Mouse (Mus musculus) limb, embryonic 14.5 days (tissue): ENCODE data around the gene Azin2. TPM values are rescaled to one million over a fixed set of nuclear protein-coding genes. Genes with fewer than 3 reads are reported as not detected.
A peak's percentile ranks its signal among the peaks of the same experiment; 100 is the strongest.

ENCODE experiments used
- ATAC-seq: fragments of 200-750 bp; cut with Nextera tagmentation; 2 replicates; pipeline ENCODE4 v1.8.0; 2017; ENCODE audit warnings: low read depth, moderate number of reproducible peaks, moderate TSS enrichment; ENCODE audit not compliant: low FRiP score
- DNase-seq: peaks from one replicate; pipeline ENCODE4 v3.0.0-alpha.2; 2015; ENCODE audit warnings: low spot score
- H3K27ac ChIP-seq: fragments of 300-500 bp; sonication (generic); replicated peaks from 2 replicates; pipeline ENCODE4 v1.5.1; 2014; ENCODE audit warnings: low read depth, mild to moderate bottlenecking, low read length, moderate library complexity, mixed read lengths
- H3K27me3 ChIP-seq: fragments of 300-500 bp; sonication (generic); 2 replicates; pipeline ENCODE4 v1.6.1; 2014; ENCODE audit warnings: low read length, mixed read lengths; ENCODE audit not compliant: control insufficient read depth, insufficient read depth
- H3K36me3 ChIP-seq: fragments of 300-500 bp; sonication (generic); 2 replicates; pipeline ENCODE4 v1.6.1; 2014; ENCODE audit warnings: mild to moderate bottlenecking, low read length, moderate library complexity, mixed read lengths; ENCODE audit not compliant: control insufficient read depth, insufficient read depth
- H3K4me1 ChIP-seq: fragments of 300-500 bp; sonication (generic); 2 replicates; pipeline ENCODE4 v1.6.1; 2014; ENCODE audit warnings: antibody characterized with exemption, low read length, mixed read lengths; ENCODE audit not compliant: control insufficient read depth, insufficient read depth
- H3K4me2 ChIP-seq: fragments of 300-500 bp; sonication (generic); replicated peaks from 2 replicates; pipeline ENCODE4 v1.6.1; 2014; ENCODE audit warnings: low read depth, mild to moderate bottlenecking, low read length, moderate library complexity; ENCODE audit not compliant: severe bottlenecking
- H3K4me3 ChIP-seq: fragments of 300-500 bp; sonication (generic); replicated peaks from 2 replicates; pipeline ENCODE4 v1.5.1; 2014; ENCODE audit warnings: low read length
- H3K9ac ChIP-seq: fragments of 300-500 bp; sonication (generic); 2 replicates; pipeline ENCODE4 v1.6.1; 2014; ENCODE audit warnings: mild to moderate bottlenecking, low read depth, low read length, moderate library complexity; ENCODE audit not compliant: severe bottlenecking
- H3K9me3 ChIP-seq: fragments of 300-500 bp; sonication (generic); 2 replicates; pipeline ENCODE4 v1.6.1; 2016; ENCODE audit warnings: low read length; ENCODE audit not compliant: control insufficient read depth
- POLR2A ChIP-seq: fragments of 200-500 bp; IDR thresholded peaks from 2 replicates; pipeline ENCODE4 v1.8.0; 2012; ENCODE audit warnings: inconsistent platforms, mild to moderate bottlenecking, moderate library complexity, borderline replicate concordance; ENCODE audit not compliant: insufficient read depth, insufficient read length; ENCODE audit errors: extremely low read depth
- WGBS: fragments of 180-500 bp; shearing (Covaris S2); extraction: QIAGEN DNeasy Blood & Tissue Kit; methylation state at CpG from one replicate; pipeline ENCODE4 v1.1.7; 2014; 5-methylcytosine and 5-hydroxymethylcytosine counted together
- polyA plus RNA-seq, 2 experiments: library from polyadenylated mRNA; depleted of rRNA in 1 of 2; stranded (reverse) in 1 of 2; unstranded in 1 of 2; fragments of >200 nt; fragmentation: Nextera tagmentation in 1 of 2; extraction: Ambion mirVana in 1 of 2; gene quantifications; 2 replicates each; pipeline versions ENCODE4 v1.2.1 to v1.2.3; 2012 to 2014

Azin2 gene
- polyA plus RNA-seq, 2 experiments: 26.5 to 30.7 TPM

- H3K4me3 ChIP-seq: no peak overlapping the region
- DNase-seq (no peak), ATAC-seq (no peak)
- H3K27ac ChIP-seq: no peak overlapping the region
- no peaks in the 10 kb centered on the region for H3K9me3 ChIP-seq
- peaks cover 41% of the 10 kb centered on the region for H3K36me3 ChIP-seq
- no peak overlapping the region for H3K4me2 ChIP-seq
- H3K9ac ChIP-seq: no peak overlapping the region
- TF ChIP-seq POLR2A: no peak
- no peaks in the 10 kb centered on the region for H3K27me3 ChIP-seq
- peaks cover 22% of the 10 kb centered on the region for H3K4me1 ChIP-seq
- WGBS: 23% methylated on average over 8 of the region's 8 CpGs
These were observed 57.0 kb downstream of the Azin2 start for GRCm38 (mm10) chr4:128905251-128905650.

GRCm38 (mm10) chr4:128904035-128904800, 58.0 kb downstream of the Azin2 start:
- Histone ChIP-seq H3K27me3 (no peaks in the 10 kb centered on the region), H3K4me1 (peaks cover 29% of the 10 kb centered on the region), H3K4me3 (no peak overlapping the region), H3K4me2 (no peak overlapping the region), H3K27ac (peak overlapping the region; percentile 48; the same call in 1 of the 2 replicates), H3K36me3 (peaks cover 31% of the 10 kb centered on the region), H3K9ac (peak overlapping the region; percentile 34; the same call in 1 of the 2 replicates), H3K9me3 (no peaks in the 10 kb centered on the region)
- DNase-seq: no peak
- no peak for ATAC-seq
- TF ChIP-seq POLR2A: no peak
- WGBS: 21% methylated on average over 8 of the region's 8 CpGs

DNA sequence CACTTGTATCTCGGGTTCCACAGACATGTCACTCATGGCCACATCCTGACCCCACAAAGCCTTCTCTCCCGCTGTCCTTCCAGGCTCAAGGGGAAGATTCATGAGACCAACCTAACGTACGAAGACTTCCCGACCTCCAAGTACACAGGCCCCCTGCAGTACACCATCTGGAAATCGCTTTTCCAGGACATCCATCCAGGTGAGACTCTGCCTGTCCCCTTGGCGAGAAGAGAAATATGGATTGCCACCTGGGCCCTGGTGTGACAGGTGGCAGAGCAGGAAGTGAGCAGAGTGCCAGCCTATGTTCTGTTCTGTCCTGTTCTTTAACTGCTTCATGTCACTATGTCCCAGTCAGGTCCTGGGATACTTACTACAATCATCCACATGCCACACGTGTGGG, 59.9 kb downstream of the Azin2 start:
- no peaks in the 10 kb centered on the region for H3K27me3 ChIP-seq
- TF ChIP-seq POLR2A: no peak
- no peaks in the 10 kb centered on the region for H3K9me3 ChIP-seq
- peaks cover 43% of the 10 kb centered on the region for H3K4me1 ChIP-seq
- WGBS: 83% methylated on average over 8 of the region's 8 CpGs
- ATAC-seq: no peak
- H3K36me3 ChIP-seq: peaks cover 28% of the 10 kb centered on the region
- H3K4me3 ChIP-seq: no peak overlapping the region
- H3K9ac ChIP-seq: no peak overlapping the region
- H3K27ac ChIP-seq: no peak overlapping the region
- H3K4me2 ChIP-seq: no peak overlapping the region
- DNase-seq: no peak

DNA sequence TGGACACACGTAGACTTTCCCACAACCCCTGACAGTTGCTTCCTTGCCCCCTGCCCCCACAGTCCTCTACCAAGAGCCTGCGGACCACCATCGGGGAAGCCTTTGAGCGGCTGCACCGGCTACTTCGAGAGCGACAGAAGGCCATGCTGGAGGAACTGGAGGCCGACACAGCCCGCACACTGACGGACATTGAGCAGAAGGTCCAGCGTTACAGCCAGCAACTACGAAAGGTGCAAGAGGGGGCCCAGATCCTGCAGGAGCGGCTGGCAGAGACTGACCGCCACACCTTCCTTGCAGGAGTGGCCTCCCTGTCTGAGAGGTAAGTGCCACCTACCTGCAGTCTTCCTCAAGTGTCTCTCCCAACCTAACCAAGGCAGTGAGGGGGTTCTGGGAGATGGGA, 61.8 kb downstream of the Azin2 start:
- ATAC-seq (no peak), DNase-seq (no peak)
- no peak overlapping the region for H3K4me3 ChIP-seq
- H3K27ac ChIP-seq: no peak overlapping the region
- H3K4me1 ChIP-seq: peaks cover 43% of the 10 kb centered on the region
- no peaks in the 10 kb centered on the region for H3K27me3 ChIP-seq
- no peak for TF ChIP-seq POLR2A
- 78% methylated on average over 14 of the region's 14 CpGs for WGBS
- no peak overlapping the region for H3K9ac ChIP-seq
- H3K36me3 ChIP-seq: peaks cover 28% of the 10 kb centered on the region
- no peaks in the 10 kb centered on the region for H3K9me3 ChIP-seq
- H3K4me2 ChIP-seq: no peak overlapping the region

- H3K9ac ChIP-seq: peak overlapping the region; percentile 41
These were observed 62.9 kb downstream of the Azin2 start for GRCm38 (mm10) chr4:128899332-128899731.

More at GRCm38 (mm10) chr4:128899332-128899731, 62.9 kb downstream of the Azin2 start:
- peaks cover 28% of the 10 kb centered on the region for H3K36me3 ChIP-seq
- H3K9me3 ChIP-seq: no peaks in the 10 kb centered on the region
- no peak overlapping the region for H3K4me3 ChIP-seq
- DNase-seq (peak; percentile 90), ATAC-seq (peak; percentile 78)
- TF ChIP-seq POLR2A: 0 out of 2 replicates have a peak, but pooled peaks have one; percentile 15
- 0% methylated on average over 6 of the region's 6 CpGs for WGBS
- H3K27me3 ChIP-seq: no peaks in the 10 kb centered on the region
- peak overlapping the region; percentile 95 for H3K27ac ChIP-seq
- H3K4me2 ChIP-seq: no peak overlapping the region; the same call in 1 of the 2 replicates
- H3K4me1 ChIP-seq: peaks cover 33% of the 10 kb centered on the region
